Mouse (Mus musculus) layer of hippocampus, adult 9-10 months (tissue): ENCODE results near the gene Alk.

Source experiments
- DNase-seq: peaks from one replicate; pipeline ENCODE4 v3.0.0; 2022; ENCODE audit warnings: low spot score

The Alk gene

GRCm38 (mm10) chr17:72132140-72132911, 472.1 kb downstream of the Alk start:
- DNase-seq: no peak

DNA sequence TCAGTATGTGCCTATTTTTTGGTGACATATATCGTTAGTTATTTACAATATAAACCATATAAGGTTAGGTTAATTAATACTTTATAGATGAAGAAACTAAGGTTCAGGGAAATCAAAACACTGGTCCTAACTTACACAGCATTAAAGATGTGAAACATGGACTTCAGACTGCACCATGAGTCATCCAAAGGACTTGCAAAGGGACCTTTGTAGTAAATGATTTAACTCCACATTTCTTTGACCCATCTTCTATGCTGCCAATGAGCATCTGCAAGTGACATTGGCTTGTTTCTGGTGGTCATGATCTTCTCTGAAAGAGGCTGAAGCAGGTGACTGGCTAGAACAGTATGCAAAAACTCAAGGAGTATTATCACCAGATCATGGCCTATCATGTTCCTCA, 482.8 kb downstream of the Alk start:
- DNase-seq: no peak

DNA sequence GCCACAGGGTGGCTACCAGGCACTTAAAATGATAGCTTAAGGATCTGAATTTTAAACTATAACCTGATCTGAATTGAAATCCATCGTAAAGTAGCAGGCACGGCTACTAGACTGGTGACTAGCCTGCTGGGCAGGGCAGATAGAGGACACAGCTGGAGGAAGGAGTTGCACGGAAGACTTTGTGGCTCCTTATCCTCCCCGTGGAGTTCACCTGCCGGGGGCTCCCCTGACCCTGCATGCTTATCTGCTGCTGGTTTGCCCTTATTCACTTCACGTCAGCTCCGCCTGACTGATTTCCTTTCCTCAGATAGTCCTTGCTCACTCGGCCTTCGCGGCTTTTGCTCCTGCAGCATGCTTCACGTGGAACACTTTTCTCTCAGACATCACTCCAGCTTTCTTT, 484.1 kb downstream of the Alk start:
- no peak for DNase-seq

DNA sequence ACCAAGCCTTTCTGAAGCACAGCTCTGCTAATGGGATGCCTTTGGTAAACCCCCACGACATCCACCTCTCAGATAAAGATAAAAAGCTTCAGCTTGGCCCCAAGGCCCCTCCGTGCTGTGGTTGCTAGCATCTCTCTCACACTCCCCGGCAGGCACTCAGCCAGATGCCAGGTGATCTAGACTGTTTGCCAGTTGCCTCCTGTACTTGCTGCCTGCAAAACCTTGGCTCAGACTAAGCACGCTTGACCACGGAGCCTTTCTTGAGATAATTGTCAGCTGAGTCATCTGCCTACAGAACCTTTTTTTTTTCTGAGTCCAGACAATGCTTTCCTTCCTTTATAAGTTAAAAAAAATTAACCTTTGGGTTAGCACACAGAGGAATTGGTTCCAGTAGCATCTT, 486.1 kb downstream of the Alk start:
- no peak for DNase-seq

DNA sequence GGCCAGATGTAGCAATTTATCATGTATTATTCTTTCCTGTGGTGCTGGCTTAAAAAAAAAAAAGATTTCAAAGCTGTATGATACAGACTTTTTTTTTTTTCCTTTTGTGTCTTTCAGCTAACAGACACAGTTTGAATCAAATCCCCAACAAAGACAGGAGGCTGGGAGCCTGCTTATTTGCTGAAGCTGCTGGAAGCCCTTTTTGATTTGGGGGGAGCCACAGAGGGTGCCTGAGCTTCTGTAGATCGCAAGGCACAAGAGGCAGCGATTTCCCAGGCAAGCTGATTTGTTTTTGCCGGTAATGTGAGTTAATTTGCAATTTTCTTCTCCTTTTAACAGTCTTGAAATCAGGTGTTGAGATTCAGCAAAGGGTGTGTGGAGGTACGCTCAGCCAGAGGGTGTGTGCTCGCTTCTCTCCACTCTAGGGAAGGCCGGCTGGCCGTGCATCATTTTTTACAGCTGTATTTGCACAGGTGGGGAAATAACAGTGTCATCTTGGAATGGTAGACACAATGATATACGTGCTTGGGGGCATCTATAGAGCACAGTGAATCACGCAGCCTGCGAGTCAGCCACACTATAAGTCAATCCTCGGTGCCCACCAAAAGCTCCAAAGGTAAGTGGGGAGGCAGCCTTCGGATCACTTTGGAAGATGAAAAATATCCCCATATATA, 489.0 kb downstream of the Alk start:
- no peak for DNase-seq

- no peak for DNase-seq
These were observed 492.4 kb downstream of the Alk start for GRCm38 (mm10) chr17:72112004-72112403.

DNA sequence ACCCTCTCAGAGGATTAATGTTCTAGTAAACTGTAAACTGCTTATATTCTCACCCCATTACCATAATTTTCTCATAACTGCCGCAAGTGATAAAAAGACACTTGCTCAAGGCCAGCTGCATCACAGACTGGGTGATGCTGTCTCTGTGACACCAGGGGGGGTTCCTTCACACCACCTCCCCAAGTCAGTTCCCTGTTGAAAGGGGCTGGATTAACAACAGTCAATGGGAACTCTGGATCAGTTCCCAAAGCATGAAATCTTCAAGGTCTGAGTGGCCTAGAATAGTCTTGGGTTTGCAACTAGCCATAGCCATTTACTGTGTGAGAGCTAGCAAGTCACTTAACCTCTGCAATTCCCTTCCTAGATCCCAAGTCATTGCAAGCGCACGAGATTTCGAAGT, 492.9 kb downstream of the Alk start:
- no peak for DNase-seq

- DNase-seq: no peak
These were observed 517.1 kb downstream of the Alk start for GRCm38 (mm10) chr17:72087261-72087703.

- no peak for DNase-seq
These were observed 523.0 kb downstream of the Alk start for GRCm38 (mm10) chr17:72081396-72081795.

- peak; percentile 15 for DNase-seq
These were observed 528.0 kb downstream of the Alk start for GRCm38 (mm10) chr17:72076306-72076921.

DNA sequence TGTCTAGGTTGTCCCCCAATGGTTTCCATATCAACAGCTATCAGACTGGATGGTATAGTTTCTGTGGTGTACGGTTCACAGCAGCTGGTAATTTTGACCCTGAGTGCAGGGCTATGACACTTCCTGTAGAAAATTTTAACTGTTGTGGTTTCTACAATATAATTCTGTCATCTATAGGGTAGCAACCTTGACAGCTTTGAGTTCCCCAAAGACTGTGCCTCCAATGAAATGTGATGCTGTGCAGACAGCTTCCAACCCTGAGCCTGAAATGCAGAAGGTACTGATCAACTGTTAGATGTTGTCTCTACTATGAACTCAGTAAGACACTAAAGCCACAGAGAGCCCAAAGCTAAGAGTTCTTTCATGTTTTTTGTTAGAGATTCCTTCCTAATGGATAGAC, 532.6 kb downstream of the Alk start:
- no peak for DNase-seq

GRCm38 (mm10) chr17:72068176-72068575, 536.3 kb downstream of the Alk start:
- no peak for DNase-seq

DNA sequence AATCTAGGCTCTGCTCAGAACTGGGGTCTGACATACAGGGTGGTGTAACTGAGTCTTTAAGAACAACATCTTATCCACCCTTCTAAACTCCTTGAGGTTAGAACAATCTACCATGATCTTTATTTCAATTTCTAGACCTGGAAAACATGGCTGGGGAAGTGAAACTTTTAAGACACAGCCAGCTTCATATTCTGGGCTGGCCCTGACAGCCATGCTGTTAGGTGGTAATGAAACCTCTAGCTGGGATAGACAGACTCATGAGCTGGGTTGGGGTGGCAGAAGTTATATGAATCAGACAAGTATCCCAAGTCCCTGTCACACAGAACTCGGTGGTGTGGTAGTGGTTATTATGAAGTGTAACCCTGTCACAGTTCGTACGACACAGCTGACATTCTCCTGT, 541.4 kb downstream of the Alk start:
- no peak for DNase-seq

GRCm38 (mm10) chr17:72059312-72059711, 545.1 kb downstream of the Alk start:
- DNase-seq: no peak

DNA sequence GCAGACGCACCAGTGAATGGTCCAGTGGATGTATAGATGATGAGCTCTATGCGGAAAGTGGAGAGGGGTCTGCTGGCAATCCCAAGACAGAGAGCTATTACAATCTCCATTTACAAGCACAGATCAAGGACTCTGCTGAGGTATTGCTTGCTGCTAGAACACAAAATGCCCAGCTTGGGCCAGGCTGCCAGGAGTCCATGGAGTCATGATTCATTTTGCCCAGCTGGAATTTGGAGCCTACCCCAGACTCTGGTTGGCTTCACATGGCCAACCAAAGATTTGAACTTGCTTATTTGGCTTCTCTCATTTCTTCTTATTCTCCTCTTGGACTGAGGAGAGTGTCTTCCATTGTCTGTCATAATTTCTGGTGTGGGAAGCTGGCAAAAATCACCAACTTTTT, 558.8 kb downstream of the Alk start:
- no peak for DNase-seq

- DNase-seq: no peak
These were observed 560.6 kb downstream of the Alk start for GRCm38 (mm10) chr17:72043667-72044390.

- peak; percentile 56 for DNase-seq
These were observed 561.3 kb downstream of the Alk start for GRCm38 (mm10) chr17:72043001-72043666.

DNA sequence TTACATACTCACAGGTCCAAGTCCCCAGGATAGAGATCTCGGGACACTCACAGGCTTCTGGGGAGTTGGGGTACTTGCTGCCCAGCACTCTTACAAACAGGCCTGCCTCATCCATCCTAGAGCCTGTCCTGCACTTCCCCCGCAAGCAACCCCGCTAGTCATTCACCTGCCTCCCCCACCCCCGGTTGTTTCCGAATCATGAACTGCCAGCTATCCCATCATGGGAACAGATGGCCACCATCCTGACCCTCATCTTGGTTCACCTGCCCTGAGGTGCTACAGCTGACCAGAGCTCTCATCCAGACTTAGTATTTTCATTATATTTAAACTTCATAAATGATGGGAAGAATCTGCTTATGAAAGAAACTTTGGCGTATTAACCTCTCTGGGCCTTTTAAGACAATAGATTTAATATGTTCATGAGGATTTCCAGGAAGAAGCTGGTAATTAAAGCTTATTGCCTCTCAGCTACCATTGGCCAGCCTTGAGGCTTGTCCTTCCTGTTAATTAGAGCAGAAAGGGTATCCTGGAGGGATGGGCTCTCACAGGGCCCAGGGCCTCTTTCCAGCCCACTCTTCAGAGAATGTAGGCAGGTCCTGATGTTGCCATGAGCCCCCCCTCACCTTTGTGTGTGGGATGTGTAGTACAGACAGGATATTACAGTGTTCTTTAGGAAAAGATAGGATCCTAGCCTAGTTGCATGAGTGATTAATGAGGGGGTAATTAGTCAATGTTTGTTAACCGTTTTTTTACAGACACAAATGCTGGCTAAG, 565.1 kb downstream of the Alk start:
- DNase-seq: no peak

DNA sequence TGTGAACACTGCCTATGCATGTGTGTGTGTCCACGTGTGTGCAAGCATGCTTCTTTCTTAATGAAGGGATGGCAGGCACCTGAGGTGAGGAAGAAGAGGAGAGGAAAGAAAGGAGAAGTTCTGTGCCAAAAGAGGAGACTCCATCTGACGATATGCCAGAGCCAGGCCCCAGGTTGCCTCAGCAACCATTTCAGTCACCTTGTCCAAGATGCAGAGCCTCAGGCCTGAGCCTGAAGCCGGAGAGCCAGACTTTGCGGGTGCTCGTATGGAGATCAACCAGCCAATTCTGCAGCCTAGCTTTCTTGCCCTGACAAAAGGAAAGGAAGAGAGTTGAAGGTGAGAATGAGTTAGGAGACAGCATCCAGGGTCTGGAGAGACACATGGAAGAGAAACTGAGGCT, 566.1 kb downstream of the Alk start:
- DNase-seq: no peak

DNA sequence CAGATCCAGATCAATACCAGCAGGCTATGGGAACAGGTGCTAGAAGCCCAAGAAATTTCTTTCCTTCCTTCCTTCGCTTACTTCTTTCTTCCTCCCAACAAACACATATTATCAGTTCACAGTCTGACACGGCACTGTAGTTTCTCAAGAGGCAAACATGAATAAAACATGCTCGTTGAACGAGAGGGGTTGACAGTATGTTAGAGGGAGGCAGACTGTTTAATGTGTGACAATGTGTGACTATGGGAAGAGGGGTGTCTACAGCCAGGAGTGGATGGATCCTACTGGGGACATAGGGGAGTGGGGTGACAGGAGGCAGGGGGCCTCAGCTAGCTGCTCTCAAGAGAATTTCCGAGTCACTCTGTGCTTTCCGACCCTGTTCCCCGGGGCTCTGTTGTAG, 573.8 kb downstream of the Alk start:
- no peak for DNase-seq

DNA sequence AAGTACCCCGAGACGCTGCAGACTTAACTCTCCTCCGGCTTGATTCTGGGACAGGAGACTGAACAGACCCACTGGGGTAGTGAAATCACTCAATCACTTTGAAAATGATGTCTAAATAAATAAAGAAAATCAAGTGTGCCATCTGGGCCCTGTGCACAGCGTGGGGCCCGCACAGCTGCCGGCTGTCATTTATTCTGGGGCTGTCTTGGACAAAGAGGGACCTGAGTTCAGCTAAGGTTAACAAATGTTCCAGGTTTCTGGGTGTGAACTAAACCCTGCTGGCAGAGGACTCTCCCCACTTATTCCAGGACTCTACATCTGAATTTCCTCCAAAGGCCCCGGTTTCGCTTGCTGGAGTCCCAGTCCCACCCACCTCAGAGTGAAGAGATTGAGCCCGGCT, 581.1 kb downstream of the Alk start:
- no peak for DNase-seq
